Mouse (Mus musculus) G1E (cell line): Measurements from ENCODE around the gene Sorbs1.

Experiments used
- CTCF ChIP-seq: IDR thresholded peaks from 2 replicates; pipeline ENCODE4 v1.5.1; 2012; ENCODE audit warnings: low read depth, low read length, inconsistent platforms, mixed read lengths
- POLR2AphosphoS5 ChIP-seq: IDR thresholded peaks from 2 replicates; pipeline ENCODE4 v1.6.1; 2012; ENCODE audit warnings: low read depth, low read length, inconsistent platforms; ENCODE audit not compliant: insufficient replicate concordance
- TAL1 ChIP-seq: conservative IDR thresholded peaks from 2 replicates; pipeline ENCODE4 v1.6.1; 2012; ENCODE audit warnings: low read depth, low read length, inconsistent platforms, mixed read lengths

DNA sequence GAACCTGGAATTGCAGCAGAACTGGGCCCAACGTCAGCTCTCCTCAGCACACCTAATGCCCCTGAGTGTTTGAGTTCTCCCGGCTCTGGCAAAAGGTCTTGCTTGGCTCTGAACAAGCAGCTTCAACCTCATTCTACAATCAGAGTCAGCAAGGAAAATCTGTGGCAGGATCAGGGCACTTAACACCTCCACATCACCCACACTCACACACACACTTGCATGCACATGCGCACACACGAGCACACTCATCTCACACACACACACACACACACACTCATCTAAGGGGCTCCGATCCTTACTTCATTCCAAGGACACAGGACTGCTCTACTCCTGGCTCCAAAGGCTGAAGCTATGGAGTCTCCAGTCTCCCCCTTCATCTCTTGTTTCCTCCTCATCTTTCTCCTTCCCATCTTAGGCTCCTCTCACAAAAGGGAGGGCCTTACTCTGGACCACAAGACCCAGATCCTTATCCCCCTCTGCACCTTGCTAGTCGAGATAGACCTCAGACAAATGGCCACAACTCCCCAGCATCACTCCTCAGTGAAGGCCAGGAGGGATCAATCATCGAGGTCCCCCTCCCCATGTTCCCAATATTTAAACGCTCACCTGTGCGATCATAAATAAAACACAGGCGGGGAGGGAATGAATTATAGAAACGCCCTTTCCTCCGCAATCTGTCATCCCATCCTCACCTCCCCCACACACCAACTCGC, 3.0 kb downstream of the Sorbs1 start:
- TF ChIP-seq CTCF = no peak
- TF ChIP-seq POLR2AphosphoS5 = no peak
- TF ChIP-seq TAL1 = no peak
